Mouse (Mus musculus): ENCODE data around the gene Gsk3b.

DNA sequence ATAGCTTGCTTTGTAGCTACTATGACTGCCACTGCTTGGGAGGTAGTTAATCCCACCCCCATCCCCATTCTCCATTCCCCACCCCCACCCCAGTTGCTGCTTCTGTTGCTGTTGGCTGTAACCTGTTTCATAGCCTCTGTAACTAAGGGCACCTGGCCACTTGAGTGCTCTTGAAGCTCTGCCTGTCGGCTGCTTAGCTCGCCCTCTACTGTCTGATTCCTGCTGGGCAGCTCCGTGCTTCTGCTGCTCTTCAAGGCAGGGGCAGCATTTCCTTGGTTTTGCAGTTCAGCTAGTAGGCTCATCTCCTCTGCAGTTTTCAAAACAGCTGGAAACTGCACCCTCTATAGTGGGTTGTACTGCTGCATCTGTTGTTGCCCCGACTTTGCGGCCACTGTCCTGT lies 48.5 kb downstream of the Gsk3b start:
- TF ChIP-seq MAX (IDR thresholded peaks at IDR 0.05; ENCODE audit: low read length): no peak
- TF ChIP-seq HCFC1 (IDR thresholded peaks at IDR 0.05; ENCODE audit: low read depth, low read length): no peak
- no peak for TF ChIP-seq POLR2A (IDR thresholded peaks at IDR 0.05; ENCODE audit: low read depth, low read length)
- TF ChIP-seq POLR2AphosphoS2 (IDR thresholded peaks at IDR 0.05; ENCODE audit: low read depth, low read length): no peak
- TF ChIP-seq JUND (conservative IDR thresholded peaks at IDR 0.05; ENCODE audit: low read depth, low read length): no peak
- peak in 1 of 2 experiments; percentile 87; a peak in 3 of 4 replicates for TF ChIP-seq CTCF (conservative IDR thresholded peaks at IDR 0.05 in 1 of 2, IDR thresholded peaks at IDR 0.05 in 1 of 2; ENCODE audit: low read depth in 2 of 2, low read length in 2 of 2)
- TF ChIP-seq MAFK (IDR thresholded peaks at IDR 0.05; ENCODE audit: insufficient replicate concordance, low read length): no peak
- TF ChIP-seq MXI1 (IDR thresholded peaks at IDR 0.05; ENCODE audit: low read depth, low read length): no peak
- no peak for TF ChIP-seq NELFE (IDR thresholded peaks at IDR 0.05; ENCODE audit: low read depth, low read length)
- no peak for TF ChIP-seq NRF1 (IDR thresholded peaks at IDR 0.05; ENCODE audit: low read depth, low read length)
- TF ChIP-seq TBP (conservative IDR thresholded peaks at IDR 0.05; ENCODE audit: low read depth, low read length): no peak
- TF ChIP-seq SMC3 (IDR thresholded peaks at IDR 0.05; ENCODE audit: low read depth, low read length): peak; percentile 87
- no peak; the same call in 1 of the 2 replicates for TF ChIP-seq ELF1 (IDR thresholded peaks at IDR 0.05; ENCODE audit: low read depth, low read length)
- no peak for TF ChIP-seq USF1 (IDR thresholded peaks at IDR 0.05; ENCODE audit: low read depth, low read length)
